ENCODE assay signal across 22 mouse cellular contexts in the genomic region with DNA sequence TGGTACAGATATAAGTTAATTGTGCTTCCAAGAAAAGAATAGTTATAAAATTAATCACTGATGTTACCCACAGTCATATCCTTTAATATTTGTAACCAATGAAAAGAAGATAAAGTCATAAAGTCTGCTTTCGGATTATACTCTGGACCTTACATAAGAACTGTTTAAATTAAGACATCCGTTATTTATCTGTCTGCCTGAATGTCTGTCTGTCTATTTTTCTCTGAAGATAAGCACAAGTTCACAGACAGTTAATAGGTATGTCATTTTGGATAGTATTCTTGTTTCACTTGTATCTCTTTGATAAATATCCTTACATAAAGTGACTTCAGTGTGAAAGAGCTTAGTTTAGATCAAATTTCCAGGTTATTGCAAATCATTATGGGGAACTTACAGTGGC.
DNase-seq lines count a peak whose midpoint lies in the region; ATAC-seq and TF ChIP-seq lines count a peak whose summit lies in the region.
"Had no signal": no experiment of that assay in that cellular context is flagged by ENCODE, and none has a peak within 500 bp of the region (broad histone marks: within the 10 kb centered on the region; RNA-seq: fewer than 3 reads in every experiment).

No protein-coding gene starts in this region.

- no peak overlapping the region for H3K4me3 ChIP-seq in liver, embryonic 14.5 days (ENCODE audit: insufficient read depth in 1 of 2, low read depth in 2 of 2, low read length in 2 of 2)
- H3K4me3 ChIP-seq in liver, embryonic 12.5 days = no peak overlapping the region
- H3K4me3 ChIP-seq in liver, postnatal 0 days (ENCODE audit: low read depth, low read length) = no peak overlapping the region

- H3K36me3 ChIP-seq in liver, embryonic 14.5 days (replicated peaks; ENCODE audit: control insufficient read depth, insufficient read depth, low read depth) = no peaks in the 10 kb centered on the region
- H3K36me3 ChIP-seq in liver, embryonic 12.5 days = no peaks in the 10 kb centered on the region
- no peaks in the 10 kb centered on the region for H3K36me3 ChIP-seq in liver, postnatal 0 days (replicated peaks; ENCODE audit: insufficient read depth, low read length)
- H3K36me3 ChIP-seq: G1E had no signal

- no peaks in the 10 kb centered on the region for H3K27me3 ChIP-seq in liver, embryonic 14.5 days (ENCODE audit: control insufficient read depth, insufficient read depth, low read length)
- no peaks in the 10 kb centered on the region for H3K27me3 ChIP-seq in liver, embryonic 12.5 days (replicated peaks)
- H3K27me3 ChIP-seq in liver, postnatal 0 days (ENCODE audit: insufficient read depth, low read length) = no peaks in the 10 kb centered on the region
- H3K27me3 ChIP-seq: CH12.LX had no signal

- TF ChIP-seq CTCF in liver, embryonic 14.5 days (IDR thresholded peaks at IDR 0.05; ENCODE audit: low read depth) = no peak
- no peak for TF ChIP-seq CTCF in liver, postnatal 0 days (IDR thresholded peaks at IDR 0.05; ENCODE audit: low read depth)

- no peak overlapping the region for H3K9ac ChIP-seq in liver, embryonic 14.5 days (replicated peaks)
- no peak overlapping the region for H3K9ac ChIP-seq in liver, embryonic 12.5 days
- no peak overlapping the region for H3K9ac ChIP-seq in liver, postnatal 0 days (replicated peaks)

- ATAC-seq in liver, embryonic 14.5 days (ENCODE audit: insufficient read depth) = no peak
- ATAC-seq in liver, embryonic 12.5 days = no peak
- no peak for ATAC-seq in liver, postnatal 0 days
- ATAC-seq in megakaryocyte progenitor cell, adult 5-6 weeks (replicated peaks; ENCODE audit: poor library complexity) = peak; percentile 26; the same call in 1 of the 2 replicates
- ATAC-seq in megakaryocyte-erythroid progenitor cell, adult 5-6 weeks (replicated peaks; ENCODE audit: low FRiP score, low TSS enrichment, poor library complexity, severe bottlenecking) = peak; percentile 61
- ATAC-seq: activated CD4-positive, CD25-positive, alpha-beta regulatory T cell, adult 4 months; CD4-positive, CD25-positive, alpha-beta regulatory T cell, adult 4 months; Patski had no signal

- H3K9me3 ChIP-seq in liver, embryonic 14.5 days (ENCODE audit: control insufficient read depth, low read length) = no peaks in the 10 kb centered on the region
- H3K9me3 ChIP-seq in liver, embryonic 12.5 days (replicated peaks) = no peaks in the 10 kb centered on the region
- no peaks in the 10 kb centered on the region for H3K9me3 ChIP-seq in liver, postnatal 0 days (ENCODE audit: low read length)
- H3K9me3 ChIP-seq: G1E had no signal

- WGBS in liver, embryonic 14.5 days (ENCODE audit: insufficient replicate concordance) = 46% methylated on average over 2 of the region's 2 CpGs
- WGBS in liver, embryonic 12.5 days (ENCODE audit: insufficient replicate concordance) = 53% methylated on average over 2 of the region's 2 CpGs
- WGBS in liver, postnatal 0 days (ENCODE audit: insufficient replicate concordance) = 52% methylated on average over 2 of the region's 2 CpGs

- no peak overlapping the region for H3K27ac ChIP-seq in liver, embryonic 14.5 days
- no peak overlapping the region for H3K27ac ChIP-seq in liver, embryonic 12.5 days
- no peak overlapping the region for H3K27ac ChIP-seq in liver, postnatal 0 days (ENCODE audit: low read depth)

- no peak for DNase-seq in liver, embryonic 14.5 days (ENCODE audit: low read depth in 3 of 3, low spot score in 3 of 3)
- no peak for DNase-seq in liver, postnatal 0 days
- no peak for DNase-seq in liver
- no peak for DNase-seq in layer of hippocampus, adult 11-12 months (ENCODE audit: low spot score)
- DNase-seq in retina, embryonic 14.5 days (ENCODE audit: low spot score) = no peak
- DNase-seq: adrenal gland, adult 2 months; adrenal gland, adult 8-10 months; adrenal gland, postnatal 10 days; adrenal gland, postnatal 14 days; adrenal gland, postnatal 25 days; adrenal gland, postnatal 36 days; B cell, adult 2 months; cerebellum, adult 11 months; cerebellum, adult 11-12 months had no signal

- H3K4me1 ChIP-seq in liver, embryonic 14.5 days (replicated peaks; ENCODE audit: control insufficient read depth in 2 of 2, insufficient read depth in 2 of 2, low read length in 1 of 2) = no peaks in the 10 kb centered on the region
- no peaks in the 10 kb centered on the region for H3K4me1 ChIP-seq in liver, embryonic 12.5 days
- no peaks in the 10 kb centered on the region for H3K4me1 ChIP-seq in liver, postnatal 0 days (ENCODE audit: insufficient read depth)

- peak; percentile 57 for TF ChIP-seq EP300 in liver, embryonic 14.5 days (IDR thresholded peaks at IDR 0.05; ENCODE audit: low read depth)
- TF ChIP-seq EP300 in liver, postnatal 0 days (IDR thresholded peaks at IDR 0.05; ENCODE audit: low read depth) = peak; percentile 56; the same call in 1 of the 2 replicates

- no peak overlapping the region for H3K4me2 ChIP-seq in liver, embryonic 14.5 days (ENCODE audit: low read depth)
- no peak overlapping the region for H3K4me2 ChIP-seq in liver, embryonic 12.5 days
- H3K4me2 ChIP-seq in liver, postnatal 0 days (ENCODE audit: low read depth, low read length) = no peak overlapping the region

Comparison
In these comparisons a context has a peak if more than half of its experiments do, and no peak if none do; other contexts are left out.
1. ATAC-seq: peak in megakaryocyte progenitor cell, adult 5-6 weeks (single experiment) and megakaryocyte-erythroid progenitor cell, adult 5-6 weeks (single experiment); none in liver, embryonic 14.5 days (single experiment), liver, embryonic 12.5 days (single experiment) and liver, postnatal 0 days (single experiment).